Mouse (Mus musculus) gastrocnemius, postnatal 10 days (tissue): Measurements from ENCODE around the gene Elfn2. TPM values are rescaled to one million over a fixed set of nuclear protein-coding genes. Genes with fewer than 3 reads are reported as not detected.

Source experiments
- DNase-seq: peaks from one replicate; pipeline ENCODE4 v3.0.0; 2021; ENCODE audit warnings: mixed read lengths
- total RNA-seq, 2 experiments: library from RNA; stranded (reverse); gene quantifications; 2 replicates each; pipeline ENCODE4 v1.2.3; 2021

The Elfn2 gene
- total RNA-seq, 2 experiments from 2014 or later, result 0.20 to 0.23 TPM

DNA sequence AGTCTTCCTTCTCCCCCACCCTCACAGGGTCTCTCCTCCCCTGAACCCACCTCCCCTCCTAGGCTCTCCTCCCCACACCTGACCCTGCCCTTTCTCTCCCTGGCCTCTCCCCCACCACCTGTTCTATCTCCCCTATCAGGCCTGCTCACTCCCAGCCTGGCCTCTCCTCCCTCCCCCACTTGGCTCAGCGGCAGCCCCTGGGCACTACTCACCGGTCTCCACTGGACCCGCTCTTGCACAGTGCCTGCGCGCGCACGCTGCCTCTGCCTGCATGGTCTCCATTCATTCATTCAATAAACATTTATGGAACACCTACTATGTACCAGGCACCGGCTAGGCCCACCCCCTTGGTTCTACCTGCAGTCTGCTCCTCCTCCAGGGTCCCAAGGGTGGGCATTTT lies 37.3 kb downstream of the Elfn2 start:
- peak; percentile 24 for DNase-seq

- DNase-seq, result no peak
Observed at GRCm38 (mm10) chr15:78680291-78680690, 38.3 kb downstream of the Elfn2 start.

GRCm38 (mm10) chr15:78677708-78678107 lies 40.9 kb downstream of the Elfn2 start:
- no peak for DNase-seq

GRCm38 (mm10) chr15:78677015-78677414 lies 41.6 kb downstream of the Elfn2 start:
- no peak for DNase-seq

GRCm38 (mm10) chr15:78674912-78675412 lies 43.6 kb downstream of the Elfn2 start:
- DNase-seq, result no peak

GRCm38 (mm10) chr15:78673436-78673835 lies 45.1 kb downstream of the Elfn2 start:
- DNase-seq, result no peak

GRCm38 (mm10) chr15:78670341-78670740 lies 48.2 kb downstream of the Elfn2 start:
- peak; percentile 40 for DNase-seq

GRCm38 (mm10) chr15:78669221-78669871 lies 49.2 kb downstream of the Elfn2 start:
- no peak for DNase-seq

DNA sequence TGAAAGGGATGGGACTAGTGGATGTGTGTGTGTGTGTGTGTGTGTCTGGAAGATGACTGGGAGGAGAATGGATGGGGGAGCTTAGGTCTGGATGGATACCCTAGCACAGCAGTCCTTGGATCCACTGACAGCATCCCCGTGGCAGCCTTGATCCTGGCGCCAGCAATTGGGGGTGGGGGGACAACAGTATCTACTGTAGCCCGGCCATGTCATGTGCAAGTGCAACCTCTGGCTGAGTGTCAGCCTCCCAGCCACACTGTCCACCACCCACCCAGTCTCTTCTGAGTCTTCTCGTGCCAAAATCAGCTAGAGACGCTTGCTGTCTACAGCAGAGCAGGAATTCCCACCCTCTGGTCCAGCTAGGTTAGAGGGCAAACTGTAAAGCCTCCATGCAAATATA lies 54.3 kb downstream of the Elfn2 start:
- no peak for DNase-seq

- no peak for DNase-seq
Observed at GRCm38 (mm10) chr15:78651169-78651568, 67.4 kb downstream of the Elfn2 start.

GRCm38 (mm10) chr15:78647746-78648145 lies 70.8 kb downstream of the Elfn2 start:
- no peak for DNase-seq

GRCm38 (mm10) chr15:78644606-78645005 lies 74.0 kb downstream of the Elfn2 start:
- no peak for DNase-seq

DNA sequence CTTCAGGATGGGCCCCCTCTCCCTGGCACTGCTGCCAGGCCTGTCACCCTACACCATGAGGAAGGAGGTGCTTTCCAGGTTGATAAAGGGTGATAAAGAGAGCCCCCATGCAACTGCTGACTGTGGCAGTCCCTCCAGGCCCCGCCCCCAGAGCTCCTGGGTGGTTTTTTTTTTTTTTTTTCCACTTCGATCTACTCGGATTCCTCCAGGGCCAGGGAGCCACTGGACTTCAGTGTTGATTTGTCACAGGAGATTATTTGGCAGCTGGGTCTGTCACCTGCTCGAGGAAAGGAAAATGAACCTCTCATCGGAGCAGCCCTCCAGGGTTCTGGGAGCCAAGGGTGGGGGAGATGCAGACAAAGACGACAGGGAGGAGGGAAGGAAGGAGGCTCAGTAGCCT lies 74.9 kb downstream of the Elfn2 start:
- DNase-seq, result no peak

GRCm38 (mm10) chr15:78635231-78635630 lies 83.3 kb downstream of the Elfn2 start:
- DNase-seq, result peak; percentile 56

- DNase-seq, result no peak
Observed at GRCm38 (mm10) chr15:78634095-78634737, 84.4 kb downstream of the Elfn2 start.

DNA sequence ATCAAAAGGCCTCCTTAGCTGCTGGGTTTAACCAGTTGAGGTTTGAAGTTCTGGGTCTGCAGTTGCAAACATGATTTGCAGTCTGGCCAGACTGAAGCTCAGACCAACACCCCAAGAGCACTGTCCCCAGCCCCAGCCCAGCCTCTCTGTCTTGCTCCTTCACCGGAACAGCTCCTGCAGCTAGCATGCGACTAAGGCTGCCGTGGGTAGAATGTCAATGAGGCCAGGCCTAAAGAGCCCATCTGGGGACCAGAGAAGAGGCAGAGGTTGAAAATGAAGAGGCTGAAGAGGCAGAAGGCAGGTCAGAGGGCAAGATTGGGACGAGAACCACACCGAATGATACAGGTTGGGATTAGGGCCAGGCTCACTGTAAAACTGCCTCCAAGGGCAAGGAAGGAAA lies 85.2 kb downstream of the Elfn2 start:
- no peak for DNase-seq

DNA sequence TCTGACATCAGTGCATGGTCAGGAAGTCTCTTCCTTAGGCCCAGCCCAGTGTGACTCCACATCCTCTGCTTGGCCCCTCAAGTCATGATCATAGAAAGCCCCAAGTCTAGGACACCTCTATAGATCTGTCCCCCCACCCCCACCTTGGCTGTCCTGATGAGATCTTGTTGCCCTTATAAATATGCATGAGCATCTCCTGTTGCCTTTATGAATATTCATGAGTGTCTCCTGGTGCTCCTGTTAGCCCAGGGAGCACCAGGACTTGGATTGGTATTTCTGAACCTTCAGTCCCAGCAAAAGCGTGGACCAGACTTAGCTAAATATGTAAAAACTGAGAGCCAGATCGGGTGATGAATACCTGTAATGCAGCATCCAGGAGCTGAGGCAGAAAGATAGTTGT lies 86.2 kb downstream of the Elfn2 start:
- no peak for DNase-seq

- DNase-seq, result no peak
Observed at GRCm38 (mm10) chr15:78626285-78626684, 92.3 kb downstream of the Elfn2 start.

- DNase-seq, result no peak
Observed at GRCm38 (mm10) chr15:78624961-78625360, 93.6 kb downstream of the Elfn2 start.

DNA sequence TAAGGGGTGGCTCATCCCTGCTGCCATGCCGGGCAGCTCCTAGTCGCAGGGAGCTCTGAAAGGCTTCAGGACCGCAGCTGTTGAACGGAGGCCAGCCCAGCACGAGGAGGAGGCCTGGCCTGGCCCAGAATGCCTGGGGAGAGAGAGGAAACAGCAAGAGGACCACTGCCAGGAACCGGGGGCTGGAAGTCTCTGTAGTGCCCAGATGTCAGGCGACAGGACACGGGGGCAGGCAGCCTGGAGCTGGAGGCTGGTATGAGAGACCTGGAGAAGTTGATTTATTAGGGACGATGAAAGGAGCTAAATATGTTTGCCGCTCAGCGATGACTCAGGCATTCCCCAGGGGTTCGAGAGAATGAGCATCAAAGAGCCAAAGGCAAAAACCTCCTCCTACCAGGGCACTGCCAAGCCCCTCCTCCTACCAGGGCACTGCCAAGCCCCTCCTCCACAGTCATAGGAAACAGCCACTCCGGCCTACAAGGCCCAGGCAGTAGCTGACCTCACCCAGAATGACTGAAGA lies 94.1 kb downstream of the Elfn2 start:
- peak; percentile 72 for DNase-seq

DNA sequence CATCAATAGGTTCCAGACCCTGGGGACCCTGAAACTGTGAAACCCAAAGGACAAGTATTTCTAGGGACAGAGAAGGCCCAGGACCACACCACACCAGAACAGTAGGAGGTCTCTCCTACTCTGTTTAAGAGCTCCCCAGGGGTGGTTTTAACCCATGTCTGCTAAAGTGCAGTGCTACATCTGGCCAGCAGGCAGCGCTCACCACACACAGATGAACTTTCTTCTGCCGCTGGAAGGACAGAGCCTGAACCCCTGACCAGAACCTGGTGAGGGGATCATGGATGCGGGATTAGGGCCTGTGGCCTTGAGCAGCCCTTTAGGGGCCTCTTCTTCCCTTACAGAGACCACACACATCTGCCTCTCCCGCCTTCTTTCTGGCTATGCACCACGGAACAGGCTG lies 95.1 kb downstream of the Elfn2 start:
- DNase-seq, result peak; percentile 76
